Mouse (Mus musculus): ENCODE results near the gene Ly6g6e.

DNA sequence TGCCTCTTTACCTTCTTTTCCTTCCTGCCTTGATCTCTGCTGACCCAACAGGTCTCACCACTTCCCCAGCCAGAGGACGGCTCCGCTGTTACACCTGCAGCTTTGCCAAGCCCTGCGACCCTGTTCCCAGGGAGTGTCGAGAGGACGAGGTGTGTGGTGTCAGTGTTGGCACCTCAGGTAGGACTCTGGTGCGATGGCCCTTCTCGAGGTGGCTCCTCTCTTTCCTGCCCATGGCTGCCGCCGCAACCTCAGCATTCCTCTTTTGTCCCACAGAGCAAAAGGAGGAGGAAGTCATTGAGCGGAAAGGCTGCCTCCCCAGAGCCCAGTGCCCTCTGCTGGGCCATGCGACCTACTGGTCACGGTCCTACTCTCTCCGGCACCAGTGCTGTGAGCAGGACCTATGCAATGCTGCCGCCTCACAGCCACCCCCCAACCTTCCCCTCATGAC, 1.1 kb downstream of the Ly6g6e start, which contains the start of gene Ly6g6d:
- TF ChIP-seq POLR2A (IDR thresholded peaks at IDR 0.05; ENCODE audit: extremely low read depth, insufficient read depth, low read length) (no peak), CTCF (IDR thresholded peaks at IDR 0.05; ENCODE audit: low read depth, low read length) (peak; percentile 68)

Measured in liver, adult 2 months (tissue).